Mouse (Mus musculus) ES-Bruce4 (cell line): ENCODE results near the gene Diaph2. TPM values are rescaled to one million over a fixed set of nuclear protein-coding genes. Genes with fewer than 3 reads are reported as not detected.

Source experiments
- H3K27ac ChIP-seq: 2 replicates; pipeline ENCODE4 v1.5.1; 2012; ENCODE audit warnings: low read length, inconsistent platforms; ENCODE audit not compliant: insufficient read depth
- H3K27me3 ChIP-seq: 2 replicates; pipeline ENCODE4 v1.6.1; 2012; ENCODE audit warnings: mild to moderate bottlenecking, low read length, inconsistent platforms; ENCODE audit not compliant: control insufficient read depth, poor library complexity, insufficient read depth, severe bottlenecking
- H3K36me3 ChIP-seq: 2 replicates; pipeline ENCODE4 v1.6.1; 2012; ENCODE audit warnings: inconsistent platforms, mild to moderate bottlenecking, low read length, moderate library complexity; ENCODE audit not compliant: control insufficient read depth, poor library complexity, insufficient read depth, severe bottlenecking
- H3K4me1 ChIP-seq: one replicate; pipeline ENCODE4 v1.8.1; 2011; ENCODE audit warnings: low read length; ENCODE audit not compliant: control insufficient read depth, insufficient read depth
- H3K4me3 ChIP-seq: 2 replicates; pipeline ENCODE4 v1.5.1; 2011; ENCODE audit warnings: low read depth, mild to moderate bottlenecking, low read length
- H3K9ac ChIP-seq: 2 replicates; pipeline ENCODE4 v1.6.1; 2012; ENCODE audit warnings: low read depth, mild to moderate bottlenecking, inconsistent platforms; ENCODE audit not compliant: poor library complexity, severe bottlenecking
- H3K9me3 ChIP-seq: replicated peaks from 2 replicates; pipeline ENCODE4 v1.6.1; 2012; ENCODE audit warnings: mild to moderate bottlenecking, low read length, inconsistent platforms; ENCODE audit not compliant: control insufficient read depth, poor library complexity, insufficient read depth, severe bottlenecking
- CTCF ChIP-seq: IDR thresholded peaks from one replicate; pipeline ENCODE4 v1.8.1; 2011; ENCODE audit warnings: low read depth, low read length
- EP300 ChIP-seq: IDR thresholded peaks from 2 replicates; pipeline ENCODE4 v1.6.1; 2011; ENCODE audit warnings: low read depth, low read length; ENCODE audit not compliant: insufficient read depth
- POLR2A ChIP-seq: IDR thresholded peaks from one replicate; pipeline ENCODE4 v1.8.1; 2011; ENCODE audit warnings: low read length; ENCODE audit not compliant: insufficient read depth
- polyA plus RNA-seq: library from polyadenylated mRNA; stranded (reverse); fragments of >200 nt; gene quantifications from 2 replicates; pipeline ENCODE4 v1.2.4, GENCODE M21; 2011; ENCODE audit warnings: low read depth; ENCODE audit not compliant: missing spikeins, insufficient read depth, insufficient read length

Gene Diaph2
- polyA plus RNA-seq, 1 experiment: 26.3 TPM

DNA sequence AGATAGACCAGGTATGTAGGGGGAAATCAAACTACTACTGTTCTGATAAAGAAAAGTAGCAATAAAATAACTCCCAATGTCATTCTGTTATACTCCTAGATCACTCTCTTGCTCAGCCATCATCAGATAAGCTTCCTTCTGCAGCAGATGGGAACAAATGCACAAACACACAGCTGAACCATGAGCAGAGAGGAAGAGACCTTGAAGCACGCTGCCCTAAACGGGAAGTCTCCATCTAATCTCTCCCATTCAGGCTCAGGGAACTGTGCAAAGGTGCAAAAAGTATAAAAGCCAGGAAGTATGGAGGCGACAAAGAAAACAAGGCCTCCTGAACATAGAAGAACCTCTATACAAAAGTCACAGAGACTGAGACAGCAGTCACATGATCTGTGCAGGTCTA, 6.6 kb upstream of the Diaph2 start:
- no peaks in the 10 kb centered on the region for H3K9me3 ChIP-seq
- no peak overlapping the region for H3K27ac ChIP-seq
- H3K9ac ChIP-seq: no peak overlapping the region
- no peak overlapping the region for H3K4me3 ChIP-seq
- H3K4me1 ChIP-seq: no peaks in the 10 kb centered on the region
- TF ChIP-seq CTCF (no peak), EP300 (no peak), POLR2A (no peak)
- H3K36me3 ChIP-seq: no peaks in the 10 kb centered on the region
- no peaks in the 10 kb centered on the region for H3K27me3 ChIP-seq

DNA sequence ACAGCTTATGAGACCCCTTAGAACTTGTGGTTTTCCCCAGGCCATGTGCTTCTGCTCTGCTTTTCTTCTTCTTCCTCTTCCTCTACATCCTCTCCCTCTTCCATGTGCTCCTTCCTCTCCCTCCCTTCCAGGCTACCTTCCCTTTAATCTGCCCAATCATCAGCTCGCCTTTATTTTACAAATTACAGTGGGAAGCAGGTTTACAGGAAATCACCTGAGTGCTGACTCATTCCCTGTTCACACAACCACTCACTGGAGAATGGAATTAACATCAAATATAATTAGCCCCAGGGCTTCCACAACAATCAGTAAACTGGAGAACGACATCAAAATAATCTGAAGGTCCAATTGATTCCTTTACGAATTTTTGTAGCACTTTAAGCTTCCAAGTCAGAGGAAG, 3.6 kb upstream of the Diaph2 start:
- no peak for TF ChIP-seq EP300
- TF ChIP-seq POLR2A: no peak
- TF ChIP-seq CTCF: no peak
- H3K9me3 ChIP-seq: no peaks in the 10 kb centered on the region
- H3K4me3 ChIP-seq: no peak overlapping the region
- H3K27ac ChIP-seq: no peak overlapping the region; the same call in 1 of the 2 replicates
- H3K36me3 ChIP-seq: no peaks in the 10 kb centered on the region
- no peaks in the 10 kb centered on the region for H3K27me3 ChIP-seq
- no peaks in the 10 kb centered on the region for H3K4me1 ChIP-seq
- no peak overlapping the region for H3K9ac ChIP-seq

DNA sequence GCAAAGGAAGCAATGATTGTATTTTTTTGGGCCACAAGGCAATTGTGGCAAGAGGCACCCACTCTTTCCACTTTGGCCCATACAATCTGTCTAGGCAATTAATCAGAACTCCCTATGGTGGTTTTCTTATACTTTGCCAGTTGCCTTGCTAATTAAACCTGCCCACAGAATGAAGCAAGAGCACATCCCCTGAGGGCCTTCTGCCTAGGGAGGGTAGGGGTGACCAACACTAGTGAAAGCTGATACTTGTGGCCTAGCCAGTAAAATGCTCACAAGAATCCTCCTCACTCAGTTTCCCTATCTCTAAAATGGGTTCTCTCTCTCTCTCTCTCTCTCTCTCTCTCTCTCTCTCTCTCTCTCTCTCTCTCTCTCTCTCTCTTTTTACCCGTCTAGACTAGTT, 440 bp upstream of the Diaph2 start:
- H3K4me3 ChIP-seq: peak overlapping the region; percentile 49
- H3K27ac ChIP-seq: peak overlapping the region; percentile 80
- no peaks in the 10 kb centered on the region for H3K9me3 ChIP-seq
- no peaks in the 10 kb centered on the region for H3K36me3 ChIP-seq
- H3K9ac ChIP-seq: peak overlapping the region; percentile 95
- no peaks in the 10 kb centered on the region for H3K27me3 ChIP-seq
- no peaks in the 10 kb centered on the region for H3K4me1 ChIP-seq
- TF ChIP-seq POLR2A (no peak), EP300 (no peak), CTCF (no peak)

DNA sequence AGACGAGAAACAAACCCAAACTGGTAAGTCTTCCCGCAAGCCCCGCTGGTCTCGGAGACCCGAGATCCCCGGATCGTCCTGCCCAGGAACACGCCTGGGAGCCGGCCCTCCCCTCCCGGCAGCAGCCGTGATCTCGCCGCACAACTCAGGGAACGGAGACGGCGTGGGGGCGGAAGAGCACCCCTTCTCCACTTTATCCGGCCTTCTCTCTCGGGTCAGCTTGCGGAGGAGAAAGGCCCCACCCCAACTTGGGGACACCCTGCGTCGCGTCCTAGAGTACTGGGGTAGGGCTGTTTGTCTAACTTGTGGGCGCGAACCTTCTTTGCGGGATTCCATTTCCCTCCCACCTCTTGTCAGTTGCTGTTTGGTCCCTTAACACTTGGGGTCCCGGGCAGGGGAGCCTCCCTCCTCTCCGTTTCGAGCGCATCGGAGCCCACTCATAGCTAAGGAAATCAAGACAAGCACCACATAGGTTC, 590 bp downstream of the Diaph2 start:
- H3K9ac ChIP-seq: peak overlapping the region; percentile 95
- H3K27ac ChIP-seq: 0 out of 2 replicates have a peak overlapping the region, but pooled peaks have one; percentile 9
- H3K4me1 ChIP-seq: no peaks in the 10 kb centered on the region
- TF ChIP-seq POLR2A (no peak), EP300 (no peak)
- H3K9me3 ChIP-seq: no peaks in the 10 kb centered on the region
- peak overlapping the region; percentile 88 for H3K4me3 ChIP-seq
- no peaks in the 10 kb centered on the region for H3K27me3 ChIP-seq
- no peaks in the 10 kb centered on the region for H3K36me3 ChIP-seq

DNA sequence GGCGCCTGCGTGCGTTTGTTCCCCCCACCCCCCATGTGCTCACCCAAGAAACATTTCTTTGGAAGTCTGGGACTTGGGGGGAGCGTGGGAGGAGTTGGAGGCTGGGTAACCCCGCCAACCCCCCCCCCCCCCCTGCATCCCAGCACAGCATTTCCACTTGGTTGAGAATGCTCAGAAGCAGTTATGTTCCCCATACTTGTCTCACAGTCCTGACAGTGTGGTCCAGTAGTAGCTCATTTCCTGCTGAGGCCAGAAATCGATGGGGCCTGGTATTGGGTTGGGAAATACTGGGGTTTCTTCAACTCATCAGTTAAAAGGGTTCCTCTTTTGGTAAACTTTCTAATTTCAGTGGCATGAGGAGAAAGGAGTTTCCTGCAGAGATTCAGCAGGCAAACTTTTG, 1.1 kb downstream of the Diaph2 start:
- no peak for TF ChIP-seq EP300
- TF ChIP-seq CTCF: no peak
- no peak for TF ChIP-seq POLR2A
- Histone ChIP-seq H3K9me3 (no peaks in the 10 kb centered on the region), H3K9ac (peak overlapping the region; percentile 95), H3K36me3 (no peaks in the 10 kb centered on the region), H3K4me1 (no peaks in the 10 kb centered on the region), H3K27ac (0 out of 2 replicates have a peak overlapping the region, but pooled peaks have one; percentile 9), H3K27me3 (no peaks in the 10 kb centered on the region), H3K4me3 (peak overlapping the region; percentile 88)

DNA sequence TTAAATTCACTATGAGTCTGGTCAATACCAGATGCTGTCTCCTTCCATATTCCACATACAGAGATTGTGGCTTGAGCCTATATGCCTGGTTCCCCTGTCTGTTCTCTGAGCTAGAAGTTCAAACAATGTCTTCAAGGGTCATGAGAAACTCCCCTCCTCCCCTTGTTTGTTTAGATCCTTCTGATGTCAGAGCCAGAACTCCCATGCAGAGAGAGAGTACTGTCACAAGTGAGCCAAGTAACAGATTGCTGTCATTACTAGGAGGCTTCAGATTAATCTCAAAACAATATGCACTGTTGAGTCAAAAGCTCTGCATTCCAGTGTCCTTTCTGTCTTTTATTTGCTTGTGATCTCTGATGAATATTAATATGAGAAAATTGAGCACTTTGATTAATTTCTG, 7.1 kb downstream of the Diaph2 start:
- H3K27ac ChIP-seq: no peak overlapping the region
- H3K9ac ChIP-seq: no peak overlapping the region
- H3K36me3 ChIP-seq: no peaks in the 10 kb centered on the region
- H3K4me3 ChIP-seq: no peak overlapping the region
- TF ChIP-seq POLR2A (no peak), CTCF (no peak), EP300 (no peak)
- H3K27me3 ChIP-seq: no peaks in the 10 kb centered on the region
- no peaks in the 10 kb centered on the region for H3K9me3 ChIP-seq
- no peaks in the 10 kb centered on the region for H3K4me1 ChIP-seq
